Mouse (Mus musculus): Measurements from ENCODE around the gene Foxn1. TPM values are rescaled to one million over a fixed set of nuclear protein-coding genes. Genes with fewer than 3 reads are reported as not detected.

The Foxn1 gene
- polyA plus RNA-seq, 1 experiment from 2014 or later = not detected

- Histone ChIP-seq H3K36me3 (ENCODE audit: control insufficient read depth, insufficient read depth) (peaks cover 7% of the 10 kb centered on the region; the same call in 1 of the 2 replicates), H3K4me1 (replicated peaks; ENCODE audit: control insufficient read depth, insufficient read depth, low read length) (peaks cover 21% of the 10 kb centered on the region), H3K4me3 (replicated peaks; ENCODE audit: low read length) (peak overlapping the region; percentile 63), H3K27me3 (replicated peaks; ENCODE audit: control insufficient read depth, insufficient read depth, low read length) (no peaks in the 10 kb centered on the region), H3K9me3 (ENCODE audit: control insufficient read depth, low read length) (no peaks in the 10 kb centered on the region), H3K4me2 (ENCODE audit: low read length) (peak overlapping the region; percentile 62), H3K9ac (replicated peaks; ENCODE audit: low read depth, low read length) (peak overlapping the region; percentile 87), H3K27ac (ENCODE audit: low read length) (no peak overlapping the region)
- ATAC-seq = no peak
- 69% methylated on average over 6 of the region's 6 CpGs for WGBS
These were observed 41.9 kb downstream of the Foxn1 start for GRCm38 (mm10) chr11:78344328-78344889.

- Histone ChIP-seq H3K4me1 (replicated peaks; ENCODE audit: control insufficient read depth, insufficient read depth, low read length) (peaks cover 21% of the 10 kb centered on the region), H3K9ac (replicated peaks; ENCODE audit: low read depth, low read length) (peak within 1 kb of the TSS; percentile 87), H3K27me3 (replicated peaks; ENCODE audit: control insufficient read depth, insufficient read depth, low read length) (no peaks in the 10 kb centered on the region), H3K4me2 (ENCODE audit: low read length) (peak within 1 kb of the TSS; percentile 62), H3K4me3 (replicated peaks; ENCODE audit: low read length) (peak within 1 kb of the TSS; percentile 63), H3K27ac (ENCODE audit: low read length) (peak within 1 kb of the TSS; percentile 52), H3K9me3 (ENCODE audit: control insufficient read depth, low read length) (no peaks in the 10 kb centered on the region), H3K36me3 (ENCODE audit: control insufficient read depth, insufficient read depth) (peaks cover 7% of the 10 kb centered on the region; the same call in 1 of the 2 replicates)
- WGBS = 1% methylated on average over 58 of the region's 66 CpGs
- peak; percentile 86 for ATAC-seq
These were observed 42.7 kb downstream of the Foxn1 start, which contains the start of gene Unc119 for GRCm38 (mm10) chr11:78343381-78344327. Gene Unc119 (plus strand): TSS chr11:78343482.

GRCm38 (mm10) chr11:78341702-78342101 lies 44.7 kb downstream of the Foxn1 start:
- no peak for ATAC-seq
- H3K4me3 ChIP-seq (replicated peaks; ENCODE audit: low read length) = no peak overlapping the region
- peaks cover 12% of the 10 kb centered on the region for H3K36me3 ChIP-seq (ENCODE audit: control insufficient read depth, insufficient read depth)
- H3K9me3 ChIP-seq (ENCODE audit: control insufficient read depth, low read length) = no peaks in the 10 kb centered on the region
- peaks cover 21% of the 10 kb centered on the region for H3K4me1 ChIP-seq (replicated peaks; ENCODE audit: control insufficient read depth, insufficient read depth, low read length)
- H3K27me3 ChIP-seq (replicated peaks; ENCODE audit: control insufficient read depth, insufficient read depth, low read length) = no peaks in the 10 kb centered on the region
- no peak overlapping the region for H3K27ac ChIP-seq (ENCODE audit: low read length)
- H3K4me2 ChIP-seq (ENCODE audit: low read length) = no peak overlapping the region
- H3K9ac ChIP-seq (replicated peaks; ENCODE audit: low read depth, low read length) = no peak overlapping the region
- WGBS = 85% methylated on average over 12 of the region's 12 CpGs

GRCm38 (mm10) chr11:78337040-78337439 lies 49.3 kb downstream of the Foxn1 start:
- Histone ChIP-seq H3K36me3 (ENCODE audit: control insufficient read depth, insufficient read depth) (peaks cover 14% of the 10 kb centered on the region), H3K9ac (replicated peaks; ENCODE audit: low read depth, low read length) (no peak overlapping the region), H3K4me2 (ENCODE audit: low read length) (no peak overlapping the region), H3K4me1 (replicated peaks; ENCODE audit: control insufficient read depth, insufficient read depth, low read length) (no peaks in the 10 kb centered on the region), H3K4me3 (replicated peaks; ENCODE audit: low read length) (no peak overlapping the region), H3K27me3 (replicated peaks; ENCODE audit: control insufficient read depth, insufficient read depth, low read length) (no peaks in the 10 kb centered on the region), H3K9me3 (ENCODE audit: control insufficient read depth, low read length) (no peaks in the 10 kb centered on the region), H3K27ac (ENCODE audit: low read length) (no peak overlapping the region)
- no peak for ATAC-seq
- WGBS = 97% methylated on average over 8 of the region's 8 CpGs

GRCm38 (mm10) chr11:78333992-78334391 lies 52.4 kb downstream of the Foxn1 start:
- Histone ChIP-seq H3K4me3 (replicated peaks; ENCODE audit: low read length) (no peak overlapping the region), H3K9me3 (ENCODE audit: control insufficient read depth, low read length) (no peaks in the 10 kb centered on the region), H3K4me1 (replicated peaks; ENCODE audit: control insufficient read depth, insufficient read depth, low read length) (peaks cover 8% of the 10 kb centered on the region), H3K9ac (replicated peaks; ENCODE audit: low read depth, low read length) (no peak overlapping the region), H3K4me2 (ENCODE audit: low read length) (no peak overlapping the region), H3K36me3 (ENCODE audit: control insufficient read depth, insufficient read depth) (peaks cover 8% of the 10 kb centered on the region), H3K27ac (ENCODE audit: low read length) (no peak overlapping the region), H3K27me3 (replicated peaks; ENCODE audit: control insufficient read depth, insufficient read depth, low read length) (no peaks in the 10 kb centered on the region)
- WGBS = 96% methylated on average over 5 of the region's 5 CpGs
- ATAC-seq = no peak

- no peak overlapping the region for H3K4me2 ChIP-seq (ENCODE audit: low read length)
- H3K36me3 ChIP-seq (ENCODE audit: control insufficient read depth, insufficient read depth) = peaks cover 7% of the 10 kb centered on the region
- no peak overlapping the region for H3K27ac ChIP-seq (ENCODE audit: low read length)
- ATAC-seq = no peak
- no peaks in the 10 kb centered on the region for H3K9me3 ChIP-seq (ENCODE audit: control insufficient read depth, low read length)
- H3K4me3 ChIP-seq (replicated peaks; ENCODE audit: low read length) = no peak overlapping the region
- H3K27me3 ChIP-seq (replicated peaks; ENCODE audit: control insufficient read depth, insufficient read depth, low read length) = no peaks in the 10 kb centered on the region
- peaks cover 11% of the 10 kb centered on the region for H3K4me1 ChIP-seq (replicated peaks; ENCODE audit: control insufficient read depth, insufficient read depth, low read length)
- H3K9ac ChIP-seq (replicated peaks; ENCODE audit: low read depth, low read length) = no peak overlapping the region
- 95% methylated on average over 12 of the region's 12 CpGs for WGBS
These were observed 53.7 kb downstream of the Foxn1 start for GRCm38 (mm10) chr11:78332676-78333075.

- H3K4me1 ChIP-seq (replicated peaks; ENCODE audit: control insufficient read depth, insufficient read depth, low read length) = peaks cover 18% of the 10 kb centered on the region
- peak overlapping the region; percentile 82 for H3K4me3 ChIP-seq (replicated peaks; ENCODE audit: low read length)
- H3K36me3 ChIP-seq (ENCODE audit: control insufficient read depth, insufficient read depth) = no peaks in the 10 kb centered on the region
- H3K4me2 ChIP-seq (ENCODE audit: low read length) = peak overlapping the region; percentile 78
- peak overlapping the region; percentile 87 for H3K9ac ChIP-seq (replicated peaks; ENCODE audit: low read depth, low read length)
- H3K9me3 ChIP-seq (ENCODE audit: control insufficient read depth, low read length) = no peaks in the 10 kb centered on the region
- peak; percentile 68 for ATAC-seq
- WGBS = under 1% methylated on average over 35 of the region's 41 CpGs
- no peaks in the 10 kb centered on the region for H3K27me3 ChIP-seq (replicated peaks; ENCODE audit: control insufficient read depth, insufficient read depth, low read length)
- H3K27ac ChIP-seq (ENCODE audit: low read length) = peak overlapping the region; percentile 19
These were observed 57.8 kb downstream of the Foxn1 start for GRCm38 (mm10) chr11:78328512-78329056.

- Histone ChIP-seq H3K36me3 (ENCODE audit: control insufficient read depth, insufficient read depth) (no peaks in the 10 kb centered on the region), H3K4me2 (ENCODE audit: low read length) (peak within 1 kb of the TSS; percentile 79), H3K4me3 (replicated peaks; ENCODE audit: low read length) (peak within 1 kb of the TSS; percentile 82), H3K27ac (ENCODE audit: low read length) (peak within 1 kb of the TSS; percentile 53), H3K9me3 (ENCODE audit: control insufficient read depth, low read length) (no peaks in the 10 kb centered on the region), H3K27me3 (replicated peaks; ENCODE audit: control insufficient read depth, insufficient read depth, low read length) (no peaks in the 10 kb centered on the region), H3K4me1 (replicated peaks; ENCODE audit: control insufficient read depth, insufficient read depth, low read length) (peaks cover 22% of the 10 kb centered on the region), H3K9ac (replicated peaks; ENCODE audit: low read depth, low read length) (peak within 1 kb of the TSS; percentile 87)
- ATAC-seq = peak; percentile 97
- WGBS = 12% methylated on average over 37 of the region's 37 CpGs
These were observed 58.5 kb downstream of the Foxn1 start, which contains the start of gene Pigs for GRCm38 (mm10) chr11:78327634-78328511. Gene Pigs (plus strand): TSS chr11:78328415.
